Mouse (Mus musculus) erythroblast, embryonic 14.5 days (primary cell): ENCODE results near the gene Abhd16b. TPM values are rescaled to one million over a fixed set of nuclear protein-coding genes. Genes with fewer than 3 reads are reported as not detected.
"Not testable (repeated sequence)": the region's sequence is repeated elsewhere in the genome, so short reads cannot be mapped to it uniquely, and the experiment has no call there.

Experiments used
- H3K27me3 ChIP-seq: 2 replicates; pipeline ENCODE4 v1.6.1; 2012; ENCODE audit warnings: inconsistent platforms; ENCODE audit not compliant: control insufficient read depth
- H3K36me3 ChIP-seq: 2 replicates; pipeline ENCODE4 v1.6.1; 2012; ENCODE audit warnings: mild to moderate bottlenecking, inconsistent platforms; ENCODE audit not compliant: control insufficient read depth
- H3K4me1 ChIP-seq: 2 replicates; pipeline ENCODE4 v1.6.1; 2012; ENCODE audit warnings: inconsistent platforms; ENCODE audit not compliant: control insufficient read depth
- H3K4me3 ChIP-seq: replicated peaks from 2 replicates; pipeline ENCODE3; 2012; ENCODE audit warnings: moderate library complexity, mild to moderate bottlenecking, inconsistent platforms
- H3K9me3 ChIP-seq: 2 replicates; pipeline ENCODE4 v1.6.1; 2012; ENCODE audit warnings: low read length, inconsistent platforms, mixed read lengths; ENCODE audit not compliant: control insufficient read depth
- GATA1 ChIP-seq: IDR thresholded peaks from 2 replicates; pipeline ENCODE4 v1.6.1; 2012; ENCODE audit warnings: low read length, inconsistent platforms, mixed read lengths
- TAL1 ChIP-seq: IDR thresholded peaks from 3 replicates; pipeline ENCODE4 v1.6.1; 2012; ENCODE audit warnings: low read length, inconsistent platforms, mixed read lengths
- polyA plus RNA-seq: library from polyadenylated mRNA; stranded (reverse); fragments of >175 nt; gene quantifications from 2 replicates; pipeline ENCODE4 v1.2.3, GENCODE M21; 2012

Gene Abhd16b
- polyA plus RNA-seq, 1 experiment = not detected

- Histone ChIP-seq H3K36me3 (no peaks in the 10 kb centered on the region), H3K27me3 (no peaks in the 10 kb centered on the region), H3K9me3 (no peaks in the 10 kb centered on the region), H3K4me1 (peaks cover 37% of the 10 kb centered on the region), H3K4me3 (no peak overlapping the region)
- no peak for TF ChIP-seq TAL1
- no peak for TF ChIP-seq GATA1
Observed at GRCm38 (mm10) chr2:181484456-181485233, 8.4 kb upstream of the Abhd16b start.

- H3K9me3 ChIP-seq = no peaks in the 10 kb centered on the region
- TF ChIP-seq GATA1 = no peak
- no peak for TF ChIP-seq TAL1
- H3K36me3 ChIP-seq = no peaks in the 10 kb centered on the region
- H3K27me3 ChIP-seq = no peaks in the 10 kb centered on the region
- no peak overlapping the region for H3K4me3 ChIP-seq
- peaks cover 37% of the 10 kb centered on the region for H3K4me1 ChIP-seq
Observed at GRCm38 (mm10) chr2:181485741-181486140, 7.3 kb upstream of the Abhd16b start.

GRCm38 (mm10) chr2:181487338-181488277, 5.4 kb upstream of the Abhd16b start:
- no peaks in the 10 kb centered on the region for H3K27me3 ChIP-seq
- H3K4me1 ChIP-seq = peaks cover 49% of the 10 kb centered on the region
- TF ChIP-seq TAL1 = no peak
- no peak for TF ChIP-seq GATA1
- no peak overlapping the region for H3K4me3 ChIP-seq
- H3K9me3 ChIP-seq = no peaks in the 10 kb centered on the region
- H3K36me3 ChIP-seq = no peaks in the 10 kb centered on the region

GRCm38 (mm10) chr2:181491432-181492205, 1.4 kb upstream of the Abhd16b start:
- Histone ChIP-seq H3K27me3 (no peaks in the 10 kb centered on the region), H3K9me3 (no peaks in the 10 kb centered on the region), H3K4me1 (peaks cover 40% of the 10 kb centered on the region), H3K36me3 (no peaks in the 10 kb centered on the region), H3K4me3 (peak overlapping the region; percentile 2)
- TF ChIP-seq GATA1 (no peak), TAL1 (no peak)

GRCm38 (mm10) chr2:181492206-181492605, 800 bp upstream of the Abhd16b start:
- H3K36me3 ChIP-seq = no peaks in the 10 kb centered on the region
- no peaks in the 10 kb centered on the region for H3K27me3 ChIP-seq
- peaks cover 38% of the 10 kb centered on the region for H3K4me1 ChIP-seq
- H3K9me3 ChIP-seq = no peaks in the 10 kb centered on the region
- no peak for TF ChIP-seq GATA1
- no peak for TF ChIP-seq TAL1
- no peak overlapping the region for H3K4me3 ChIP-seq

GRCm38 (mm10) chr2:181494266-181494945, 1.4 kb downstream of the Abhd16b start:
- peaks cover 7% of the 10 kb centered on the region for H3K36me3 ChIP-seq
- TF ChIP-seq GATA1 = no peak
- TF ChIP-seq TAL1 = no peak
- H3K4me1 ChIP-seq = peaks cover 53% of the 10 kb centered on the region
- H3K27me3 ChIP-seq = no peaks in the 10 kb centered on the region
- no peak overlapping the region for H3K4me3 ChIP-seq
- no peaks in the 10 kb centered on the region for H3K9me3 ChIP-seq

- Histone ChIP-seq H3K36me3 (peaks cover 21% of the 10 kb centered on the region), H3K4me3 (peak overlapping the region; percentile 85), H3K4me1 (peaks cover 56% of the 10 kb centered on the region)
- H3K9me3 ChIP-seq, H3K27me3 ChIP-seq: not testable (repeated sequence)
Observed at GRCm38 (mm10) chr2:181495845-181496244, 2.8 kb downstream of the Abhd16b start.

- Histone ChIP-seq H3K4me3 (peak overlapping the region; percentile 85), H3K4me1 (peaks cover 56% of the 10 kb centered on the region)
- TF ChIP-seq TAL1 = no peak
- no peak for TF ChIP-seq GATA1
Observed at GRCm38 (mm10) chr2:181496281-181496680, 3.3 kb downstream of the Abhd16b start.

More at GRCm38 (mm10) chr2:181496281-181496680, 3.3 kb downstream of the Abhd16b start:
- Histone ChIP-seq H3K9me3 (no peaks in the 10 kb centered on the region), H3K27me3 (no peaks in the 10 kb centered on the region), H3K36me3 (peaks cover 26% of the 10 kb centered on the region)
